Mouse (Mus musculus): Measurements from ENCODE around the gene S100pbp. TPM values are rescaled to one million over a fixed set of nuclear protein-coding genes. Genes with fewer than 3 reads are reported as not detected.

S100pbp gene
- total RNA-seq, 2 experiments from 2014 or later = 22.5 to 24.2 TPM

DNA sequence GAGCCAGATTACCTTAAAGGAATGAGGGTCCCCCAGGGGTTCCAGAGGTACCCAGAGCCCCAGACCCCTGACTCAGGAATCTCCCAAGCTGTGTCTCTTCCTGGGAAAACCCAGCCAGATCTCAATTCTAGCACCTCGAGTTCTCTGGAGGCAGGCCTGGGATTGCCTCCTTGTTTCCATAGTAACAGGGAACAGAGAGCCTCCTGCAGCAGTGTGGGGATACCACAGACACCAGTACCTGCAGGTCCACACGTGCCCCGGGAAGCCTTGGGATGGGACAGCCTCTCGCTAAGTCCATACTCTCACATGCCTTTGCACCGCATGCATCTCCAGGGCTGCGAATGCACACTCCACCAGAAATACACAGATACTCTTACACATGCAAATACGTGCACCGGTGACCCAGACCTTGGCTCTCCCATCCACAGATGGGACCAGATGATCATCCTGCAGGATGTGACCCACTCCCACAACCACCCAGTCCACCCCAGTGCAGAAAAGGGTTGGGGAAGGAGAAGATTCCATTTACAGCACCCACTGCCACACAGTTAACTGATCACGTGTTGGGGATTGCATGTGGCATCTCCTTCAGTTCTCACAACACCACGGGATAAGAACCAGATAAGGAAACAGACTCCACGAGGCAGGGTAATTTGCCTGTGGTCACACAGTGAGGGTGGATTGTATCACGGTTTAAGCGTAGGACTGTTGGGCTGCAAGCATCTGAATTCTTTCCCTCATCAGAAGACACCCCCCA, 60.8 kb downstream of the S100pbp start:
- no peak for DNase-seq

DNA sequence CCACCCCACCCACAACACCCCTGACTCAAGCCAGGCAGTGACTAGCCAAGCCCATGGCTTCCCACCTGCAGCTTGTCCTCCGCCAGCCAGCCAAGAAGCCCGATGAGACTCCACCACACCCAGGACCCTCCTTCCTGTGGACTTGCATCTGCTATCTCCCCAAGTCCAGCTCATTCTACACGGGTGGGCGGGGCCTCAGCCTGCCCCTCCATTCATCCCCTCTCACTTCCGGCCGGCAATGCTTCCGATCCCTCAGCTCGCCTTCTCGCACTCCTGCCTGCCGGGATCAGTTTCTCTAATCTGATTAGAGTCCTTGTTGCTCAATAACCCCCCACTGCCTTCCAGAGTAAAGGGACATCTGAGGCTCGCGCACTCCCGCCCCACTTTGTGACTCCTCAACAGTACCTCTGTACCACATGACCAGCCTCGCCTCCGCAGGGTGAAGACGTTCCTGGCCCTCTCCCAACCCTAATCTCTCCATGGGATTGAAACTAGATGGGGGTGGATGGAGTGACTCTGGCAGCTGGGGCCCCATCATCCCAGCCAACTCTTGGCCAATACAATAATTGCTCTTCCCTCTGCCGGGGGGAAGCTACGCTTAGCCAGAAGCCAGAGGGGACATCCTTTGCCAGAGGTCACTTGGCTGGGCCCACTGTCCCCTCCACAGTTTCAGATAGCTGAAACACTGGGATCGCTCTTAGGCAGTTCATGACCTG, 63.6 kb downstream of the S100pbp start:
- DNase-seq = peak; percentile 50

DNA sequence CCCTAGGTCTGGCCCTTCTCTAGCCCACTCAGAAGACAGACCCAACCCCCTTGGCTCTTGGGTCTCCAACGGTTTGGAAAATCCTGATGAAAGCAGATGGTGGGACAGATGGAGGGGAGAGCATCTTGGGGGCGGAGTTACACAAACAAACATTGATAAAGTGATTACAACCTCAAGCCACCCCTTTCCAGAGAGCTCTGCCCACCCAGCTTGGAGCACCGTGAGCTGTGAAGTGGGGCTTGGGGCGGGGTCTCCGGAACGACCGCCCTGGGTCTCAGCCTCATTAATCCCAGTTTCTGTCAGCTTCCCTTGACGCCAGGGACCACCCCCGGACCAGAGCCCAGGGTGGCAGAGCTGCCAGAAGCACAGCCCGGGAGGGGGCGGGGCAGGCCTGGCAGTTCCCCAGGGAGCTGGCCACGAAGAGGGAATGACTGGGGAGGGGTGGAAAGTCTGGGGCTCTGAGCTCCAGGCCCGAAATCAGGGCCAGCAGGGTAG, 64.8 kb downstream of the S100pbp start:
- DNase-seq = no peak

DNA sequence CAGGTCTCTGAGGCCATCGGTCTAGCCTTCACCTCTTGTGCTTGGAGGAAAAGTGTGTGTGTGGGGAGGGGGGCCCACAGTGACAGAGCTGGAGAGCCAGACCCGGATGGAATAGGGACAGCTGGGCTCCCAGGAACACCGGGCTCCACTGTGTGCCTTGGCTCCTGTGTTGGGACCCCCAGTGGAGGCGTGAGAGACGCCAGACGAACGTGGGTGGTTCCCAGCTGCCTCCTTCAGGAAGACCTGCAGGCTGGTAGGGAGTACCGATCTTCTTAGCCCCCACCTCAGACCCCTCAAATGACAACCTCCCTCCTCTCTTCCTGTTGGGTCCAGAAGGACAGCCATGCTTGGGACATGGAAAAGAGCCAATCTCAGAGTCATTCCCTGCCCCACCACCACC, 66.8 kb downstream of the S100pbp start:
- DNase-seq = no peak

DNA sequence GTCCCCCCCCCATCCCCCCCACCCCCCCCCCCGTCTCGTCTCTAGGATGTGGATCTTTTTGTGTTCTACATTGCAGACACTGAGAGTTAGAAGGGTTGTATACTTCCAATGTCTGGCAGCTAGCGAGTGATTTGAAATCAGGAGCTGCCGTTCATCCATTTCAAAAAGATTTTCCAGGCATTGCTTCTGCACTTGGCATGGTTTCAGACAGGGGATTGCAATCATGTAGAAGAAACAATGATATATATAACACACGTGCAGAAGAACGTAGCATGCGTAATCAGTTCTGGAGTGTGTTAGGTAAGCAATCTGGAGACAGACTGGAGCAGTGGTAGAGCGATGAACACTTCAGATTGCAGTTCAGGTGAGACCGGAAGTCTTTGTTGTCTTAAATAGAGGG, 67.4 kb downstream of the S100pbp start:
- no peak for DNase-seq

DNA sequence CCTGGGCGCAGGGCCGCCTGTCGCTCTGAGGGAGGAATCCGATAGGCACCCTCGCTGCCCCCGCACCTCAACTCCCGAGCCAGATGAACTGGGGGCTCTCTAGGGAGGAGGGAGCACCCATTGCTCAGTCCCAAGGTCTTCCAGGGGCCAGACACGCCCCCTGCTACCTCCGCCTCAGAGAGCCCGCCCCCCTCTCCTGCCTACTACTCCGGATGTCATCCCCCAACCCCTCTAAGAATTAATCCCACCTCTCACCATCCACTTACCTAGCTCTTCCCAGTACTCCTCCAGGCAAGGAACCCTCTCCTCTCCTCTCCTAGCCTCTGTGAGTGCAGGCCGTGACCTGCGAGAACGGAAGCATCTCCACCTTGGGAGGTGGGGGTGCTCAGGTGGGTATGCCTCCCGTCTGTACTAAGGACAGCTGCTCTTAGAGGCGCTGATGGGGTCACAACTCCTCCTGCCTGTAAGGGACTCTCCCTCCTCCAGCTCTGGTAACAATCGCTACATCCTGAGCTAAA, 67.9 kb downstream of the S100pbp start, which contains the start of gene Hpca:
TSS of gene Hpca (minus strand) at position 468 of the 518 bp plus-strand sequence.
- DNase-seq = no peak

DNA sequence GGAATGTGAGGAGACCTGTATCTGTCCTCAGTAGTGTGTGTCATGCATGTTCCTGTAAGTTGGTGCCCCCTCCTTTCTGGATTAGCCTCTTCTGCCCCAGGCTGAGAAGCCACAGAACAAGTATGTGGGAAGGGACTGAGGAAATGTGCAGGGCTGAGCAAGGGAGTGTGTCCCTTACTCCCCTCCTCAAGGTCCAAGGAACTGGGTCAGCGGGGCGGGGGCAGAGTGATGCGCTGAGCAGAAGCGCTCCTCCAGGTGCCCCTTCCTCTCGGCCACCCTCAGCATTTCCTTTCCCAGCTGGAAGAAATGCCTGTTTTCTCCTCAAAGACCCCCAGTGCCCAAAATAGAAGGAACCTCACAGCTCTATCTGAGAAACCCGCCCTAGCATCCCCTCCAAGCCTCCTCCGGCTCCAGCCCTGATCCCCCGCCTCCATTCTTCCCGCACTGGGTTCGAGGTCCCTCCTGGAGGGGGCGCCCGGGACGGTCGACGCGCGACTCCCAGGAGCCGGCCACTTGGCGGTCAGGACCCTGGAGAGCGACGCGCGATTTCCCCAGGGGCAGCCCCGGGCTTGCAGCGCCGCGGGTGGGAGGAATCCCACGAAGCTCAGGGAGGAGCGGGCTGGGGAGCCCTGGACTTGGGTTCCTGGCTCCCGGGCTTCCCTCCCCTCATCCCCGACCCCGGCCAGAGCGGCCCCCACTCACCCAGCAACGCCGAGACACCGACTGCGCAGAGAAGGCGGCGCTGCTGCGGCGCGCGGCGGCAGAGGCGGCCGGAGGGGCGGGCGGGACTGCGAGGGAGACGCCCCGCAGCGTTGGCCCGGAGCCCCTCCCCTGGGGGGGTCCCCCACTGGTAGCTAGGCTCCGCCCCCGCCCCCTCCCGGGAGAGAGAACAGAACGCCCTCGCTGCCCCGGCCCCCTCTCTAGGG, 68.7 kb downstream of the S100pbp start:
- DNase-seq = peak; percentile 87

DNA sequence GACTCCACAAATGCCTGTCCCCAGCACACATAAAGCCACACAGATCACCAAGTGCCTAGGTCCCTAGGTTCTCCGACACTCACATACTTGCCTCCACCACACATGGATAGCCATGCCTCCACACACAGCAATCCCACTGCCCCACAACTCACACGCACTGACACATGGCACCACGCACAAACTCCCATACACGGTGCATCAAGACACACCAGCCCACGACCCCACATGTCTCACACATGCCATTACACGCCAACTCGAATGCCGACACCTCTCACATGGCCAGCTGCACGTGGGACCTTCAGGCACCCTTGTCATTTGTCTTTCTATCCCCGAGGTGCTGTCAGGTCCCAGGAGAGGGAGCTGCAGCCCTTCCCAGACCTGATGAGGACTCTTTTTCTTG, 69.8 kb downstream of the S100pbp start:
- DNase-seq = no peak

DNA sequence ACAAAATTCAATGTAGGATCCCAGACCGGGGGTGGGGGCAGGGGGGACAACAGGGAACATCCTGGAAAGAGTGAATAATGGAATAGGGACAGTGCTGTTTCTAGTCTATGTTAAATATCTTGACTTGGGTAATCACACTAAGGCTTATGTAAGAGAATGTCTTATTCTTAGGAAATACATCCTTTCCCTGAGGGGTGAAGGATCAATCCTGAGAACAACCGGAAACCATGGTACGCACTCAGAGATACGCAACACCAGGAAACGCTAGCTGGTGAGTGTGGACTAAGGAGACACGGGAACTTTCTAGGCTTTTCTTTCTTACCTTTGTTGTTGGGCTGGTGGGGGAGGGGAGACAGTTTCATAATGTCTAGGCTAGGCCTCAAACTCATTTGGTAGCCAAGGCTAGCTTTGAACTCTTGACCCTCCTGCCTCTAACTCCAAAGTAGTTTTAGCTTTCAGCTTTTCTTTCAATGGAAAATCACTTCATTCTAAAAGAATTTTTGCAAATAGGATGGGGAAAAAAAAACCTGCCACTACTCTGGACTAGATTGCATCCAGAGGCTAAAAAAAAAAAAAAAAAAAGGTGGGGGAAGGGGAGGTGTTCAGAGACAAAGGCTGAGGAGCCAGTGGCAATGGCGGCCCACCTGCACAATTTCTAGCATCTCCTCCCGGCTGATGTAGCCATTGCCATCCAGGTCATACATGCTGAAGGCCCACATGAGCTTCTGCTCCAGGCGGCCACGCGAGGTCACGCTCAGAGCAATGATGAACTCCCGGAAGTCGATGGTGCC, 71.6 kb downstream of the S100pbp start:
- DNase-seq = no peak

DNA sequence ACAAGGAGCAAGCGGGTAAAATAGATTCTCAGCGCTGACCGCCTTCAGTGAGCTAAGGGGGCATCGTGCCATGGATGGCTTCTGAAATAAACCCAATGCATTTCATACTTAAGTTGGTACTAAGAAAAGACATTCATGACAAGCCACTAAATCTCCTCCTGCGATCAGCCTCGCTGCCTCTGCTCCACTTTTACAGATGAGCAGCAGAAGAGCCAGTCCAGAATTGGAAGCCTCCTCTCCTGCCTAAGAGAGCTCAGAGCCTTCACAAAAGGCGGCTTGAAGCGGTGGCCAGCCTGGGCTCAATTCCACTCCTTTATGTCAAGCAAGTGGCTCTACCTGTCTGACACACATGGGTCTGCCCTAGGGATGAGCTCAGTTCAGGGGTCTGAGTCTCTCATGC, 72.8 kb downstream of the S100pbp start:
- DNase-seq = no peak

DNA sequence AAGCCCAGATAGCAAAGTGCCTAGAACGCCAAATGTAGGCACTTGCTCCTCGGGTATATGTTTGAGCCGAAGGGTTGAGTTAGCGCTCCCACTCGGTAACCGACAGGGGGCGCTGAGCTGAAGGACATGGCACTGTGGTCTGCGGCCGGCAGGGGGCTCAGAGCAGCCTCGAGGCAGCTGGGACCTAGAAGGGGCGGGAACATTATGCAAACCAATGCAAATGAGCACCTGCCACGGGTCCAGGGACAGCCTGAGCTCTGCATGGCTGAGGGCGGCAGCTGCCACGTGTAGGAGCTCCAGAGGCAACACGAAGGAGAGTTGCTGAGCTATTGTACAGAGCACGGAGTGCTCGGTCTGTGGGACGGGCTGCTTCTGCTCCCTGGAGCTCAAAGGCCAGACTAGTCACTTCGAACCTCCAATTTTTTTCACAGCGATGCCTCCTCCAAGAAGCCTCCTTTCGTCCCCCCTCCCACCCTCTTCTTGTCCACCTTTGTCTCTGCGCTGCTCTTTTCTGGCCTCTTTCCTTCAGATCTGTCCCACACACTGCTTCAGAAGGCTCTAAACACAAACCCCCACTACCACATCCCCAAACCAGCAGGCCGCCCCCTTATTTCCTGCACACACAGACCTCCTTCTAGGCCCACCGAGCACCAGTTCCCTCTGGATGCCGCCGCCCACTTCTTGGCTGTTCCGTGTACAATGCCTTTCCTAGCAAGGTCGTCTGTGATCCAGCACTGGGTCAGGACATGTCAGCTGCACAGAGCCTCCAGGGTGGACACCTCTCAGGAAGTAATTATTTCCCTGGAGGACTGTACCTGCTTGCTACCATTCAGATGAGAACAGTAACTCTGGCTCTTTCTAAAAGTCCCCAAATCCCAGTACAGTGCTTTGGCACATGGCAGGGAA, 76.2 kb downstream of the S100pbp start:
- peak; percentile 77 for DNase-seq

DNA sequence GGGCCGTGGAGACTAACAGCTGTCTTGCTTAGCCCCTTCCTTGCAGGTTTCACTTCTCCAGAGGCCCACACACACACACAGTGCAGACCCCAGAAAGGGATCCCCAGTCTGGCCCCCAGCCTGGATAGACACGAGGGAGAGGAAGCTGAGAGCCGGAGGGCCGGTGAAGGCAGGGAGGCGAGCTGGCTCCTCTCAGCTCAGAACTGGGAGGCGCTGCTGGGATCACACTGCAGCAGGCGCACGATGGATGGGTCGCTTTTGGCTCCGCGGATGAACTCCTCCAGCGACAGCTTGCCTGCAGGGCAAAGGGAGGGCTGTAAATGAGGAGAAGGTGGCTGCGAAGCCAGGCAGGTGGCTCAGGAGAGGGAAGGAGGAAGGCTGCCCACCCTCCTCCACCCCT, 77.3 kb downstream of the S100pbp start:
- no peak for DNase-seq

DNA sequence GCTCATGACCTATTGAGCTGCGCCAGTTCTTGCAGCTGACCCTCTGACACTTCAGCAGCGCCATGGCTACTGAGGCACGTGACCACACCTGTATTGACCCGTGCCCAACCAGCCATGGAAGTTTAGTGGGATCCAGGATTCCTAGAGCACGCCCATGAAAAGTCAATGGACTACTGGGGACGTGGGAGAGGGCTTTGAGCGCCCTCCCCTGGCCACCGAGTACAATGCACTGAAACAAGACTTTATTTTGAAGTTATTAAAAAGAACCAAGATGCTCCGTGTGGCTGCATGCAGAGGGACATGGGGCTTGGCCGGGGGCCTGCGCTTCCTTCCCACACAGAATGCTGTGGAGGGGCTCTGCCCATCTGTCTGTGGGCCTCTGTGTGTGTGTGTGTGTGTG, 78.2 kb downstream of the S100pbp start:
- DNase-seq = no peak

DNA sequence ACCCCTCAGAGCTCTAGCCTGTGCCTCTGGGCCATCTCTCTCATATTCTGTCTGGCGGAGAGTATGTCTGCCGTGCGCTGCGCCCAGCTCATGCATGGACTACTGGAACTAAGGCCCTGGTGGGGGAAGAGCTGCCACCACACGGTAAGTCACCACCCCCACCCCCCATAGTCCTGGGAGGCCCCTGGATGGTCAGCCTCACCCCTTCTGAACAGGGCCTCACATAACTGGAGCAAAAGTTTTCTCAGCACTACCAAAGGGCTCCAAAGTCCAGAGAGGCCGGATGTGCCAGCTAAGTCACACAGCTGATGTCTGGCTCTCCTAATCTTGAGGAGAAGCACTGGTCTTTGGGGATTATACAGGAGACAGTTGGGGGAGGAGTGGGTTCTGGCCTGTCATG, 78.7 kb downstream of the S100pbp start:
- DNase-seq = no peak

DNA sequence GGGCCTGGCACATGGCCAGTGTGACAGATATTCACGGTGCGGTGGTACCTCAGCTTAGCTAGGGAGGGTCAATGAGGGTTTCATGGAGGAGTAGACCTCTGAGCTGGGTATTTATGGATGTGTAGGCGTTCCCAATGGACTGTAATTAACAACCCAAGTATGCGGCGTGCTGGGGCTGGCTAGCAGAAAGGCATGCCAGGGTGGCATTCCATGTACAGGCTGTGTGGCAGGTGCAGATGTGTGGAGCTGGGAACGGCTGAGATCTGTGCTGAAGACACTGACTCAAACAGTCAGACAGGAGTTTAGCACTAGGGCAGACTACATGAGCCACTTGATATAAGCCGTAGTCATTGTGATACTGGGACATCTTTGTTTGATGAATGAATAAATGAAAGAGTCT, 80.9 kb downstream of the S100pbp start:
- no peak for DNase-seq

DNA sequence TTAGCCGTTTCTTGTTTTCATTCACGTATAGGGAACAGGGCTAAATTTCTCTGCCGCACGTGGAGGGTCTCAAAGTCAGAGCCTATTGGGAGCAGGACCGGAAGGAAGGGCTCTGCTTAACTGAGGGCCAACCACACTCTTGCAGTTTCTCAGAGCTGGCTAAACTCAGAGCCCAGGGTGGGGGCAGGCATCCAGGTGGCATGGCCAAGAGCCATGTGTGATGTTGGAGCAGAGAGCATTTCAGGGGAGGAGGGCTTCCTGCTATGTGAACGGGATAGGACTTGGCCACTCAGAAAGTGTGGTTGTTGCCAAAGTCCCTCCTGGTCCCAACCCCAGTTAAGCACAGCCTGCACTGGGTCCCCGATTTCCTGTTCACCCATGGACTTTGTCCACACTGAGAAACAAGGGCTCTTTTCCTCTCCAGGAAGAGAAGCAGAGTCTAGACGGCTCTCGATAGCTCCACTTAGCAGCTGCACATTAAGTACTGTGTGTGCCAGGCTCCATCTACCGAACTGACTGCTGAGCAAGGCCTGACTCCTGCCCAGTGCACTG, 82.1 kb downstream of the S100pbp start:
- no peak for DNase-seq

DNA sequence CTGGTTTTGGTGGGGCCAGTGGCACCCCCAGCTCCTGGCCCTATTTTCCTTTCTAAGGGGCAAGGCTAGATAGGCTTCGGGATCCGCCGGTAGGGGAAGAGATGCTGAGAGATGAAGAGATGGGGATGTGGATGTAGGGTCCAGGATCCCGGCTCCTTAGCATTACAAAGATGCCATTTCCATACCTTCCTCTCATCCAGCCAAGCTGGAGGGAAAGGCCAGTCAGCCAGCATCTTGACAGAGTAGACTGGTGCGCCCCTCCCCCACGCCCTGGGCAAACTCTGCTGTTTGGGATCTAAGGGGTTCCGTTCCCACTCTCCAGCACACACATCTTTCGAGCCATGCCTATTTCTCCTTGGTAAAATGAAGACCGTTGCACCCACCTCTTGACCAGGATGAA, 83.5 kb downstream of the S100pbp start:
- DNase-seq = no peak

DNA sequence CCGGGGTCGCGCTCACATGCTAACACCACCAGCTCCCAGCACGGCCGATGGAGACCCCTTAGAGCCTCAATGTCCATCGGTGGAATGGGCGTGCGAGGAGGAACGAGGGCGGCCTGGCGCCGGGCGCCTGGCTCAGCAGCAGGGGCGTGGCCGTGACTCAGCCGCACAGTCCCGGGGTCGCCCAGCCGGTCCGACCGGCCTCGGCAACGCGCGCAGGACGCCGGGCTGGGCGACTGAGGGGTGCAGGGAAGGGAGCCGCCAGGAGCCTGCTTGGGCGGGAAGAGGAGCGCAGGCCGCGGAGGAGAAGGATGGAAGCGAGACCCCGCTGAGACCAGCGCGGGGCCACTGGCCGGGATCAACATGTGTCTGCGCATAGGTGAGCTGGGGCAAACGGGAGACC, 84.2 kb downstream of the S100pbp start, which contains the start of gene Tmem54:
TSS of gene Tmem54 (plus strand) at position 193 of the 400 bp plus-strand sequence.
- no peak for DNase-seq

DNA sequence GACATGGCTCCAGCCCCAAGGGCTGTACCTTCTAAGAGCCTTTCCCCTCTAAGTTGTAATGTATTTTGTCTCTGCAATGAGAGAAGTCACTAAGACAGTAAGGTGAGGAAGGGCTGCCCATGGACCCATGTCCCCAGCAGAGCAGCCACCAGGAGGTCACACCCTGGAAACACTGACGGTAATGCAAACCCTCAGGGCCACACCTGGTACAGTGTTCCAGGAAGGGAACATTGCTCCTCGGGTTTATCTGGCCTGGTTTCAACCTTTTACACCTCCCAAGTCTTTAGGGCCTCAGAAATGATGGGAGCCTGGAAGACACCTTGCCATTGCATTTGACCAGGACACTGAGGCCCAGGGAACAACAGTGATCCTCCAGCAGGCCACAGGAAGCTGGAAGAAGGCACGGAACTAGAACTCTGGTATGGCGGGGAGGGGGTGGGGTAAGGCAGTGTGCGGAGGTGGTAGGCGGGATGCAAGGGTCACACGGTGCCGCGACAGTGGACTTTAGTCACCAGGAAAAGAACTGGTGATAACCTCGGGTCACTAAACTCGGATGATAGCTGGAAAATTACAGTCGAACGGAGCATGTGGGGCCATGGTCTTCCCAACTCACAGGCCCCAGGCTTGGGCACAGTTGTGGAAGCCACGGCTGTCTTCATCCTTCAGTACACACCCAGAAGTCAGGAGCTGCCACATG, 87.2 kb downstream of the S100pbp start:
- DNase-seq = no peak

All from heart, postnatal 4 days (tissue).